1 mouse cellular context compared by ENCODE assay signal in the genomic region with DNA sequence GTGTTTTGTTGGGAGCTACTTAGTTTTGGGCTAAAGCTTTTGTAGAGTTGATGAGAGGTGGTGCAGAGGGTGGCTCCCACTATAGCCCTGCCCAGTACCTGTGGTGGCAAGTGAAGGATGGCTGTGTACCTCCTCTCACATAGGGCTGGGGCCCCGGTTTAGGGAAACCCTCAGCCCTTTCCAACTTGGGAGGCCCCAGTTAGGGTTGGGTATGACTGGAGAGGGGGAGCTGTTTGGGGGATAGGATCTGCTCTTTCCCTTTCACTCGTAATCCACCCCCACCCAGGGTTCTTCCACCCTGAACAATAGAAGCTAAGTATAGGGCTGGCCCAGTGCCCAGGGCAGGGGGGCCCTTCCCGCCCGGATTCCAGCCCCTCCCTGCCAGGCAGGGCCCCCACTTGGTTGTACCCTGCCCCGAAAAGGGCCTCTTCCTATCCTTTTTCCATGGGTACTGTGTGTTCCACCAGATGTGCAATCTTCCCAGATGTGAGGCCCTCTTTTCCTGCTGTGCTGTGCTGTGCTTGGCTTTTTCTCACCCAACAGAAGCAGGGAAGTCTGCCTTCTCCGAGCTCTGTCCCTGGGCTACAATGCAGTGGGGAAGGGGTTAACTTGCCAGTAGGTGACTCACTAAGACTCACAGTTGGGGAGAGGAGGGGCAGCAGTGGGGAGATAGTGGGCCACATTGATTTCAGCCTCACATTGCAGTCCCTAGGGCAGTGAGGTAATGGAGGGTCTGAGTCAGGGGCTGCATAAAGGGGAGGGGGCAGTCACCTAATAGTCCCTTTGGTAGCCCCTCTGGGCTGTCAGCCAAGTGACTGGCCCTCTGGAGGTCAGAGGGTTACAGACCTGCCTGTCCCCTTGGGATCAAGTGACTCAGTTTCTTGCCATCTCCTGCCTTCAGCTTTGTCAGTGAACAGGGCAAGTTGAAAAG.
TF ChIP-seq lines count a peak whose summit lies in the region.

No protein-coding gene starts in this region.

TF ChIP-seq in myocyte, 11 proteins besides CTCF, POLR2A, EP300 and RAD21 (continued from another document):
- TF ChIP-seq E2F4 (IDR thresholded peaks at IDR 0.05; ENCODE audit: insufficient read depth) (no peak), MYOD1 (IDR thresholded peaks at IDR 0.05; ENCODE audit: control insufficient read depth in 1 of 3, insufficient read length in 2 of 3, low read depth in 2 of 3) (no peak)
